Mouse (Mus musculus): ENCODE results near the gene Gm20388. TPM values are rescaled to one million over a fixed set of nuclear protein-coding genes. Genes with fewer than 3 reads are reported as not detected.
"Not testable (repeated sequence)": the region's sequence is repeated elsewhere in the genome, so short reads cannot be mapped to it uniquely, and the experiment has no call there.

Gm20388 gene
- total RNA-seq, 2 experiments from 2014 or later: 4.0 TPM; not detected in 1

- peak; percentile 81 to 95 for DNase-seq
Observed at GRCm38 (mm10) chr8:122617947-122618546, 2707.4 kb downstream of the Gm20388 start.

DNA sequence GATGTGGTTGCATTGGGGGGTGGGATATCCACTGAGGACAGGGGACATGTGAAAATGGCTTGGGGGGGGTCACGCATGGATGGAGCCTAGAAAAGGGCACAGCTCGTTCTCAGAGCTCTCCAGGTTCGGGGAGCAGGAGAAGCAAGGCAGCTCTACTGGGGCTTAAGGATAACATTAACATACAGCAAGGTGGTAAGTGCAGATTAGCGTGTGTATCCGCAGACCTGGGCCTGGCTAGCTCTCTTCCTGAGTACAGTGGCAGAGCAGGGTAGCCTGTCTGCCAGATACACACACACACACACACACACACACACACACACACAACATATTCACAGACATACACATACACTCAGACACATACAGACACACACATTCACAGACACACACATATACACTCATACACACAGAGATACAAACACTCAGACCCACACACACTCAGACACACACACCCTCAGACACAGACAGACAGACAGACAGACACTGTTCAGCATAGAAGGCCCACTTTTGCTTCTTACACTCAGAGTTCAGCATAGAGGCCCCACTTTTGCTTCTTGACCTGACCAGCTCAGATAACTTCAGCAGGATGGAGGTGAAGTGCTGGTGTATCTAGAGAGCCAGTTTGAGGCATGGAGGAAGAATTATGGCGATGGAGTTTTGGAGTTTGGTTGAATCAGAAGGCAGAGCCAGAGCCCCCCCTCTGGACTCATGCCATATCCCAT lies 2708.2 kb downstream of the Gm20388 start:
- DNase-seq: no peak

DNA sequence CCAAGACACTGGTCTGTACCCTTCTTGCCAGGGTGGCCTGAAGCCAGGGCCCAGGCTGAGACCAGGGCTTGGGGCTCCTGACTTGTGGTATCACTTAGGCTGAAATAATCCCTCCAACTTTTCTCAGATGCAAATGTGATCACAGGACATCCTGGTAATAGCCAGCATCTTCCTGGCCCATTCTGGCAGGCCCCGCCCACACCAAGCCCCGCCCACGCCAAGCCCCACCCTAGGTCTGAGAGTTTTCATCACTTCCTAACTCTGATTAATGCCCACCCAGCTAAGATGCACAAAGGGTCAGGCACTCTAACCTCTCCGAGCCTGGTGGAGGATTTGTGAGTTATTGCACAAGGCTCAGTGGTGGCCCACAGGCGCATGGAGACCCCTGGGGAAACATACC lies 2709.8 kb downstream of the Gm20388 start:
- no peak for DNase-seq

DNA sequence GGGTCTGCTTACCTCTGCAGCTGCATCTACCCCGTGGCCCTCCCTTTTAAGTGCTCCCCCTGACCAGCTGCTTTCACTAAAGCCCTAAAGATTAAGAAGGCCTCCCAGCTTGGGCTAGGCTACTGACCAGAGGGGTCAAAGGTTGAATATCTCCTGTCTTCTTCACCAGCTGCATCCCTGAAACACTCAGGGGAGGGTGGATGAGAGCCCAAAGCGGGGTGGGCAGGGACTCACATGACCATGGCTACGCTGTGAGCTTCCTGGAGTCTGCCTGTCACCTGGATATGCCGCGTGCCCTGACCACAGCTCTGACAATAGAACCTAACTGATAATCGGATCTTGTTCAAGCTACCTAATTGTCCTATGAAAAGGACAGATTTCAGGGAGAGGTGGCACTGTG lies 2712.1 kb downstream of the Gm20388 start, which contains the start of gene Pabpn1l:
TSS of gene Pabpn1l (minus strand) at position 13 of the 400 bp plus-strand sequence.
- DNase-seq: no peak

- DNase-seq: peak; percentile 61 to 81
Observed at GRCm38 (mm10) chr8:122623844-122624642, 2713.4 kb downstream of the Gm20388 start.

DNA sequence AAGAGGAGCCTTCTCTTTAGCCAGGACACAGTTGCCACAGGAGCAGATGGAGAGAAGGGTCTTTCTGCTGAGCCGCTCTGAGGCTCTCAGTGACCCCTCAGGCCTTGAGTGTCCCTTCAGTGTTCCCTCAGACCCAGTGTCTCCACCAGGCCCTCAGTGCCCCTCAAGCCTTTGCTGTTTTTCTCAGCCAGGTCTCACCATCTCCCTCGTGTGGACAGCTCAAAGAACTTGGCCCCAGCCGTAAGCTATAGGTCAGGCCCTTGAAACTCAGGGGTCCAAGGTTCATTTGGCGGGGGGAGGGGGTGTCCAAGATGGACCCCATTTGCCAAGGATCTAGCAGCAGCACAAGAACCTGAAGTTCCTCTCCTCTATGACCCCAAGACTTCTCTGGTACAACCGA lies 2714.0 kb downstream of the Gm20388 start:
- DNase-seq: no peak

DNA sequence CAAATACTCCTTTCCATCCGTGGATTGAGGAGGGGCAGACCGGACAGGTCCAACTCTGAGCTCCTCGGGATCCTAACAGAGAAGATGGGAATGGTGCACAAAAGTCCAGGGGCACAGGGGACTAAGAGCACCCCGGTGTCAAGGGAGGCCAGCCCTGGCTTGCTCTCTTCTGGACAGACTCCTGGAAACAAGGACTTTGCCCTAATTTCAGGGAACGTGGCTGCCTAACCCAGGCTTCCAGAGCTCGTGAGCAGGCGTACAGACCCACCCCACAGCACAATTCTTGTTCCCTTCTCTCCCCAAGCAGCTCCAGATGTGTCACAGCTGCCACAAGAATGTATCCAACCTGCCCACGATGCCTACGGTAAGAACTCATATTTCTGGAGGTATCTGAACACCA lies 2715.2 kb downstream of the Gm20388 start:
- peak in 1 of 2 experiments; percentile 16 for DNase-seq

DNA sequence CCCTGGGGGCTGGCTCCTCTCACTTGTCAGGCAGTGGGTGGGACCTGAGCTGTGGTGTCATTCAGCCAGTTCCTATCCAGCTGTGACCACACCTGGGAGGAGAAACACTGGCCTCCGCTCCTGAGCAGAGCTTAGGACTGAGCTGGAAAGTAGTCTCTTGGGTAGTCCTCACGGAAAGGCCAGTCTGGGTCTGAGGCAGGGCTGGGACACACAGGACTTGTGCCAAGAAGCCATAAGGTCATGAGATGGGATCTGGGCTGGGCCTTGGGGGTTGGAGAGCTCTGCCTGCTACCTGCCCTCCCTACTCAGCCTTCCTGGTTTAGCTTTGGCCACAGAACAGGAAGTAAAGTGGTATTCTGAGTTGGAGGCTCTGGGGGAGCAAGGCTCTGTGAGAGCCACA lies 2716.3 kb downstream of the Gm20388 start:
- DNase-seq: peak in 1 of 2 experiments; percentile 17

- no peak for DNase-seq
Observed at GRCm38 (mm10) chr8:122629388-122629787, 2718.7 kb downstream of the Gm20388 start.

- no peak for DNase-seq
Observed at GRCm38 (mm10) chr8:122630696-122631095, 2720.1 kb downstream of the Gm20388 start.

- not testable (repeated sequence) for DNase-seq
Observed at GRCm38 (mm10) chr8:122632134-122632533, 2721.5 kb downstream of the Gm20388 start.

GRCm38 (mm10) chr8:122633205-122633604 lies 2722.6 kb downstream of the Gm20388 start:
- DNase-seq: no peak

- peak in 1 of 2 experiments; percentile 13 for DNase-seq
Observed at GRCm38 (mm10) chr8:122635878-122636802, 2725.5 kb downstream of the Gm20388 start.

- peak; percentile 61 to 71 for DNase-seq
Observed at GRCm38 (mm10) chr8:122636803-122637175, 2726.1 kb downstream of the Gm20388 start.

DNA sequence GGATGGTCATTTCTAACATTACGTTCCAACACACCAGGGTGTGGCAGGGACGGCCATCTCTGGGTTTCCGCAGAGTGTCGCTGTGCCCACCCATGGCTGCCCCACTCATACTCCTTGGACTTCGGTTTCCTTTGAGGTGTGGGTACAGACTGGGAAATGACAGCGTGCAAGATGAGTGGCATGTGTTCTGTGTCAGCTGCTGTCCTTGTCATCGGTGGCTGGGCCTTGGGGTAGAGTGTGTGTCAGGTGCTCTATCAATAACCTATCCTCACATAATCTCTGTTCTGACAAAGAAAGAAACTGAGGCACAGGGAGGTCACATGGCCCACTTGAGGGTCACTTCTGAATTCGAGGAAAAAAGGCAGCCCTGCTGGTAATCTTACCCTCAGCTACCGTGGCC lies 2726.6 kb downstream of the Gm20388 start:
- peak in 1 of 2 experiments; percentile 12 for DNase-seq

DNA sequence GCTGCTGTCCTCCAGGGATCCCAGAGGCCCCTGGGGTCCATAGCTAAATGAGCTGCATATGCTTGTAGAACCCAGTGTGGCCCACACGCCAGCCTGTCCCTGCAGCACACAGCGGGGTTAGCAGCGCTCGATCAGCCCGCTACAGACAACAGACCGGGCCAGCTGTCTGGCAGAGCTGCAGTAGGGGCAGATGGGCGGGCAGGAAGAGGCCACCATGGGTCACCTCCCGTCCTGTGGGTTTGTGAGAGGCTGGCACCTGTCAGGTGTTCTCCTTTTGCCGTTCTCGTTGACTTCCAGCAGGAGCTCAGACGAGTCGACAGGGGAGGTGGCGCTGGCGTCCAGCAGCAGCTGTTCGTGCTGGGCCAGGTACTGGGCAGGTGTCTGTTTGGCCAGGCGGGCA lies 2728.0 kb downstream of the Gm20388 start:
- peak in 1 of 2 experiments; percentile 12 for DNase-seq

GRCm38 (mm10) chr8:122639521-122640248 lies 2729.0 kb downstream of the Gm20388 start:
- peak; percentile 84 to 87 for DNase-seq

DNA sequence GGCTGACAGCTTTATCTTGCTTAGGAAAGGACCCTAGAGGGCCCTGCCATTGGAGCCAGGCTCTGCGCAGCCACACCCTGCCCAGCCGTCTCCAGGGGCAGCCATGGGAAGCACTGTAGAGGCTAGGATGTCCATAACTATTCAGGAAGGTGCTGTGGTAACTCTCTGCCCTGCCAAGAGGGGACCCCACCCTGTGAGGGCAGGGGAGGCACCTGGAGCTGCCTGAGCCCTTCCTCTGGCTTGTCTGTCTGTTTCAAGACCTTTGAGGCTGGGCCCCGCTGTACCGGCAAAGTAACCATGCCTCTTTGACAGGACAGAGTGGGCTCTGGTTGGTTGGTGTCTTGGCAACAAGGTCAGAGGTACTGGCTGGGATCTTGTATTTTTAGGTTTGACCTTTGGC lies 2730.2 kb downstream of the Gm20388 start:
- DNase-seq: peak in 1 of 2 experiments; percentile 31

DNA sequence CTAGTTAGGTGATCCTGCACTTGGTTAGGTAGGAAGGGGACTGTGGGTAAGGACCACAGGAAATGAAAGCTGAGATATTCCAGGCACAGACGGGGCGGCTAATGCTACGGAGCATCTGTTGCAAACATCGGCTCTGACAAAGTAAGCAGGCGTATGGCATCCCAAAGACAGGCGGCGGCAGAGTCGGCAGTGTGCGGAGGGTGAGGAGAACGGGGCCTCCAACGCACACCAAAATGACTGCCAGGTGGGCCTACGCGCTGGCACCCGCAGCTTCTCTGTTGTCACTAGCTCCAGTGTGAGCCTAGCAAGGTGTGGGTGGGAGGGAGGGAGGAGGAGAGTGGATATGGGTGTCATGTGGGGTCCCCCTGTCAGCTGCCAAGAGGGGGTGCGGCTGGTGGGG lies 2730.8 kb downstream of the Gm20388 start:
- DNase-seq: no peak

DNA sequence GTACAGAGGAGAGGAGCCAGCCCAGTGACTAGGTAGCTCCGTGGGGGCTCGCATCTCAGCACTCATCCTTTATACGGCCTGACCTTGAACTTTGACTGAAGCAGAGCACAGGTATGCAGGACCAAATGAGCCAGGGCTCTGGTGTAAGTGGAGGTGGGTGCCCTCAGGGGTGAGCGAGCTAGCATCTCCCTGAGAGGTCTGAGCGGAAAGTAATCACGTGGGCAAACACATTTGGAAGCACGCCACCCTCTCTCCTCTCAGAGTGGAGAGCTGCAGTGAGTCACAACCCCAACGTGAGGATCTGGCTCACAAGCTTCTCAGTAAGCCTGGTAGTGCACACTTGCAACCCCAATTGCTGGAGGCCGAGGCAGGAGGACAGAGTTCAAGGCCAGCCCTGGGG lies 2731.4 kb downstream of the Gm20388 start:
- DNase-seq: peak; percentile 75 to 77
